ENCODE assay signal across 21 mouse cellular contexts in the genomic region with DNA sequence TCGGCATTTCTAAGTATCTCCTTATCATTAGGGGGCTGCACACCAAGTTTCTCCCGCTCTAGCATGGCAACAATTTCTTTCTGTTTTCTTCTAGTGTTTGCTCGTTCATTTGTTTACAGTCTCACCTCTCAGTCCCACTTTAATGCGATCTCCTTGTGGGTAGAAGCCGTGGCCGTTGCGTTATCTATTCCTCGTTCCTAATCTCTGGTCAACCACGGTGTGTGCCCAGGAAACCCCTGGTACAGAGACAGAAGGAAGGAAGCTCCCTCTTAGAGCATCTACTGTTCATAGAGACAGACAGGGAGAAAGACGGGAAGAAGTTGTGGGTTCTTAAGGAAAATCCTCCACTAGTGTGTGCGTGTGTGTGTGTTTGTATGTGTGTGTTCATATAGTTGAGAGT.
A peak's percentile ranks its signal among the peaks of the same experiment; 100 is the strongest.
DNase-seq lines count a peak whose midpoint lies in the region; ATAC-seq and TF ChIP-seq lines count a peak whose summit lies in the region.
"Had no signal": no experiment of that assay in that cellular context is flagged by ENCODE, and none has a peak within 500 bp of the region (broad histone marks: within the 10 kb centered on the region; RNA-seq: fewer than 3 reads in every experiment).

No protein-coding gene starts in this region.

- DNase-seq in G1E (ENCODE audit: low spot score) (no peak), MN1 (ENCODE audit: low spot score) (no peak)
- no peak for DNase-seq in thymus, postnatal 10 days (ENCODE audit: low spot score in 2 of 2)
- no peak for DNase-seq in left cerebral cortex, postnatal 10 days (ENCODE audit: extremely low spot score in 1 of 2, low spot score in 2 of 2)
- DNase-seq: adrenal gland, adult 2 months; adrenal gland, postnatal 25 days; B cell, adult 2 months; cerebellum, adult 2 months; cerebellum, postnatal 10 days; embryo, embryonic 11 days; gastrocnemius, postnatal 14 days; heart, postnatal 36 days had no signal

- ATAC-seq in G1E (ENCODE audit: extremely low read depth, insufficient number of reproducible peaks, low FRiP score, poor library complexity, severe bottlenecking), result peak; percentile 47; the same call in 1 of the 2 replicates
- peak; percentile 55 for ATAC-seq in erythroblast, adult 5-6 weeks (replicated peaks; ENCODE audit: low FRiP score, poor library complexity, severe bottlenecking)
- ATAC-seq in liver, embryonic 12.5 days, result peak; percentile 63
- ATAC-seq in liver, embryonic 16.5 days (ENCODE audit: low read depth), result peak; percentile 46; the same call in 1 of the 2 replicates
- no peak for ATAC-seq in intestine, embryonic 16.5 days
- ATAC-seq: CD4-positive, CD25-positive, alpha-beta regulatory T cell, adult 4 months; forebrain, embryonic 13.5 days had no signal

- peak overlapping the region; percentile 81 for H3K27ac ChIP-seq in liver, embryonic 12.5 days
- H3K27ac ChIP-seq in liver, embryonic 16.5 days (ENCODE audit: low read length), result peak overlapping the region; percentile 55; the same call in 1 of the 2 replicates
- no peak overlapping the region for H3K27ac ChIP-seq in intestine, embryonic 16.5 days (ENCODE audit: low read length)
- H3K27ac ChIP-seq: embryonic facial prominence, embryonic 12.5 days; forebrain, embryonic 13.5 days; hindbrain, embryonic 15.5 days had no signal

- whole genome bisulfite sequencing in liver, embryonic 12.5 days (ENCODE audit: insufficient replicate concordance), result 31% methylated on average over 11 of the region's 11 CpGs
- 30% methylated on average over 11 of the region's 11 CpGs for WGBS in liver, embryonic 16.5 days (ENCODE audit: insufficient replicate concordance)
- 89% methylated on average over 11 of the region's 11 CpGs for WGBS in intestine, embryonic 16.5 days

- no peaks in the 10 kb centered on the region for H3K9me3 ChIP-seq in G1E (replicated peaks)
- no peaks in the 10 kb centered on the region for H3K9me3 ChIP-seq in liver, embryonic 12.5 days (replicated peaks)
- no peaks in the 10 kb centered on the region for H3K9me3 ChIP-seq in liver, embryonic 16.5 days (replicated peaks; ENCODE audit: control insufficient read depth, low read length)
- H3K9me3 ChIP-seq in intestine, embryonic 16.5 days (ENCODE audit: control insufficient read depth, low read length), result no peaks in the 10 kb centered on the region
- H3K9me3 ChIP-seq: embryonic facial prominence, embryonic 12.5 days; forebrain, embryonic 13.5 days; hindbrain, embryonic 15.5 days had no signal

- intact Hi-C loops in left cerebral cortex, postnatal 10 days (cut with DNase I), result no loop called here

- no peak overlapping the region for H3K9ac ChIP-seq in liver, embryonic 12.5 days
- H3K9ac ChIP-seq in liver, embryonic 16.5 days (ENCODE audit: low read depth, low read length), result peak overlapping the region; percentile 14; the same call in 1 of the 2 replicates
- H3K9ac ChIP-seq in intestine, embryonic 16.5 days (ENCODE audit: low read depth, low read length), result no peak overlapping the region
- H3K9ac ChIP-seq: embryonic facial prominence, embryonic 12.5 days; forebrain, embryonic 13.5 days; heart, embryonic 12.5 days; hindbrain, embryonic 15.5 days had no signal

- TF ChIP-seq CTCF in G1E (IDR thresholded peaks at IDR 0.05; ENCODE audit: low read depth, low read length), result no peak

- peak overlapping the region; percentile 37 for H3K4me2 ChIP-seq in liver, embryonic 12.5 days
- H3K4me2 ChIP-seq in liver, embryonic 16.5 days (ENCODE audit: low read depth, low read length), result peak overlapping the region; percentile 8; the same call in 1 of the 2 replicates
- no peak overlapping the region for H3K4me2 ChIP-seq in intestine, embryonic 16.5 days (ENCODE audit: low read depth, low read length)
- H3K4me2 ChIP-seq: embryonic facial prominence, embryonic 12.5 days; forebrain, embryonic 13.5 days; heart, embryonic 12.5 days; hindbrain, embryonic 15.5 days had no signal

- no peaks in the 10 kb centered on the region for H3K27me3 ChIP-seq in G1E (ENCODE audit: insufficient read depth, low read length)
- no peaks in the 10 kb centered on the region for H3K27me3 ChIP-seq in liver, embryonic 12.5 days (replicated peaks)
- no peaks in the 10 kb centered on the region for H3K27me3 ChIP-seq in liver, embryonic 16.5 days (ENCODE audit: control insufficient read depth, insufficient read depth, low read depth, low read length)
- no peaks in the 10 kb centered on the region for H3K27me3 ChIP-seq in intestine, embryonic 16.5 days (replicated peaks; ENCODE audit: control insufficient read depth, insufficient read depth, low read length)
- H3K27me3 ChIP-seq: embryonic facial prominence, embryonic 12.5 days; forebrain, embryonic 13.5 days; heart, embryonic 12.5 days; hindbrain, embryonic 15.5 days had no signal

- no peak overlapping the region; the same call in 1 of the 2 replicates for H3K4me3 ChIP-seq in G1E (ENCODE audit: low read depth, low read length)
- no peak overlapping the region for H3K4me3 ChIP-seq in liver, embryonic 12.5 days
- H3K4me3 ChIP-seq in liver, embryonic 16.5 days (ENCODE audit: low read depth, low read length), result no peak overlapping the region
- no peak overlapping the region for H3K4me3 ChIP-seq in intestine, embryonic 16.5 days (ENCODE audit: low read length)
- H3K4me3 ChIP-seq: embryonic facial prominence, embryonic 12.5 days; forebrain, embryonic 13.5 days; heart, embryonic 12.5 days; hindbrain, embryonic 15.5 days had no signal

- peaks cover 45% of the 10 kb centered on the region for H3K4me1 ChIP-seq in G1E (ENCODE audit: insufficient read depth, low read depth, low read length)
- peaks cover 39% of the 10 kb centered on the region for H3K4me1 ChIP-seq in liver, embryonic 12.5 days
- peaks cover 29% of the 10 kb centered on the region for H3K4me1 ChIP-seq in liver, embryonic 16.5 days (ENCODE audit: control insufficient read depth, low read depth, low read length)
- no peaks in the 10 kb centered on the region for H3K4me1 ChIP-seq in intestine, embryonic 16.5 days (ENCODE audit: control insufficient read depth, insufficient read depth, low read length)
- H3K4me1 ChIP-seq: embryonic facial prominence, embryonic 12.5 days; hindbrain, embryonic 15.5 days had no signal

- no peaks in the 10 kb centered on the region for H3K36me3 ChIP-seq in G1E (replicated peaks)
- H3K36me3 ChIP-seq in liver, embryonic 12.5 days, result no peaks in the 10 kb centered on the region
- H3K36me3 ChIP-seq in liver, embryonic 16.5 days (ENCODE audit: control insufficient read depth, insufficient read depth), result no peaks in the 10 kb centered on the region
- H3K36me3 ChIP-seq in intestine, embryonic 16.5 days (ENCODE audit: control insufficient read depth, insufficient read depth, low read length), result no peaks in the 10 kb centered on the region
- H3K36me3 ChIP-seq: embryonic facial prominence, embryonic 12.5 days; heart, embryonic 12.5 days; hindbrain, embryonic 15.5 days had no signal
